Mouse (Mus musculus) C2C12 (cell line): ENCODE measurements at regions not wholly inside any gene's neighbourhood (a gene's known extent, or its start where the extent isn't known, plus 50 kb on each side); places are given as distances from the start of the nearest gene placed in this dataset.

ENCODE experiments used
- CTCF ChIP-seq: IDR thresholded peaks from one replicate; pipeline ENCODE4 v1.5.1; 2011; ENCODE audit not compliant: control insufficient read depth, insufficient read depth, insufficient read length
- MAX ChIP-seq: IDR thresholded peaks from one replicate; pipeline ENCODE4 v1.6.1; 2011; ENCODE audit warnings: mild to moderate bottlenecking, control low read depth
- MYOD1 ChIP-seq: IDR thresholded peaks from one replicate; pipeline ENCODE4 v1.6.1; 2011; ENCODE audit warnings: low read depth; ENCODE audit not compliant: control insufficient read depth, insufficient read length
- USF1 ChIP-seq: IDR thresholded peaks from one replicate; pipeline ENCODE4 v1.6.1; 2011; ENCODE audit warnings: low read depth, mild to moderate bottlenecking, control low read depth, moderate library complexity

GRCm38 (mm10) chr4:55811656-55812055 is 279.4 kb upstream of the Klf4 start:
- TF ChIP-seq CTCF (no peak), MAX (no peak), MYOD1 (no peak), USF1 (no peak)
